Mouse (Mus musculus) lung, embryonic 16.5 days (tissue): ENCODE data around the gene Ppp1r12c. TPM values are rescaled to one million over a fixed set of nuclear protein-coding genes. Genes with fewer than 3 reads are reported as not detected.

Experiments used
- ATAC-seq: fragments of 200-750 bp; cut with Nextera tagmentation; 2 replicates; pipeline ENCODE4 v1.8.0; 2017; ENCODE audit warnings: low read depth, mild to moderate bottlenecking, moderate library complexity
- H3K27ac ChIP-seq: fragments of 300-500 bp; sonication (generic); 2 replicates; pipeline ENCODE4 v1.5.1; 2014; ENCODE audit warnings: mild to moderate bottlenecking, control low read depth, low read length
- H3K27me3 ChIP-seq: fragments of 300-500 bp; sonication (generic); 2 replicates; pipeline ENCODE4 v1.6.1; 2014; ENCODE audit warnings: low read depth, low read length, mixed read lengths; ENCODE audit not compliant: control insufficient read depth, insufficient read depth
- H3K36me3 ChIP-seq: fragments of 300-500 bp; sonication (generic); 2 replicates; pipeline ENCODE4 v1.6.1; 2014; ENCODE audit warnings: low read length; ENCODE audit not compliant: control insufficient read depth, insufficient read depth
- H3K4me1 ChIP-seq: fragments of 300-500 bp; sonication (generic); replicated peaks from 2 replicates; pipeline ENCODE4 v1.6.1; 2014; ENCODE audit warnings: low read length, mixed read lengths; ENCODE audit not compliant: control insufficient read depth, insufficient read depth
- H3K4me2 ChIP-seq: fragments of 300-500 bp; sonication (generic); 2 replicates; pipeline ENCODE4 v1.6.1; 2014; ENCODE audit warnings: low read depth, low read length, control low read depth
- H3K4me3 ChIP-seq: fragments of 300-500 bp; sonication (generic); 2 replicates; pipeline ENCODE4 v1.5.1; 2014; ENCODE audit warnings: mild to moderate bottlenecking, low read length, control low read depth
- H3K9ac ChIP-seq: fragments of 300-500 bp; sonication (generic); 2 replicates; pipeline ENCODE4 v1.6.1; 2014; ENCODE audit warnings: low read length, control low read depth
- H3K9me3 ChIP-seq: fragments of 300-500 bp; sonication (generic); 2 replicates; pipeline ENCODE4 v1.6.1; 2016; ENCODE audit warnings: low read length; ENCODE audit not compliant: control insufficient read depth
- WGBS: fragments of 180-500 bp; shearing (Covaris S2); extraction: QIAGEN DNeasy Blood & Tissue Kit; methylation state at CpG from one replicate; pipeline ENCODE4 v1.1.7; 2014; 5-methylcytosine and 5-hydroxymethylcytosine counted together
- polyA plus RNA-seq: library from polyadenylated mRNA; unstranded; fragments of >200 nt; fragmentation: Nextera tagmentation; extraction: Ambion mirVana; gene quantifications from 2 replicates; pipeline ENCODE4 v1.2.1, GENCODE M21; 2015

Ppp1r12c gene
- polyA plus RNA-seq, result 20.1 and 21.0 TPM in 2 replicates

DNA sequence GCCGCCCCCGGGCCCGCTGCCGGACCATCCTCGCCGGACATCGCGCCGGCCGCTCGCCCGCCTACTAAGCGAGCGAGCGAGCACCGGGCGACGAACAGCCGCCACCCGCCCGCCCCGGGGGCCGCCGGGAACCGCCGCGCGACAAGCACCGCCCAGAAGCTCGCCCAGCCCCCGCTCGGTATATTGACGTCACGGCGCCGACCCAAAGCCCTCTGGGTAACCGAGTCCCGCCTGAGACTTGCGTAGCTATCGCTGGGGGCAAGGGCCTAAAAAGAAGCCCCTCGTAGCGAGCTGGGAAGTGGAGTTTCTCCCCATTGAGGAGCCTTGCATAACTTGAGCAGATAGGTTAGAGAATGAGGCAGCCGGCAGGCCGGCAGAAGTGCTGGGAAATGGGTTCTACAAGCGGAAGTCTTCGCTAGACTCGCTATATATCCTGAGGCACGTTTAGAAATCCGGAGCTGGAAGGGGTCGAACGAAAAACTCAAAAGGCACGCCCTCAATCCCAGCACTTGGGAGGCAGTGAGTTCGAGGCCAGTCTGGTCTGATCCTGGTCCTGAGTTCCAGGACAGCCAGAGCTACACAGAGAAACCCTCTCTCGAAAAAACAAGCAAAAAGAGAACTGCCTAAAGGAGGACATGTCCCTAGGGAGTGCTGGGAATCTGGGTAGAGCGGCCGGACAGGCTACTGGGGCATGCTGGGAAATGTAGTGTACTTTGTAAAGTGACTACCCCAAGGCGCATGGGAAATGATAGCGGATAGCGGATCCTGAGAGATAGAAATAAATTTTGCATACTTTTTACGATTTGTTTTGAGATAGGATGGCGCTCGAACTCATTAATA, at the start of gene Ppp1r12c:
Gene Ppp1r12c, minus strand, starts transcription at position 123 of the 840 bp plus-strand sequence.
- under 1% methylated on average over 62 of the region's 62 CpGs for whole genome bisulfite sequencing

DNA sequence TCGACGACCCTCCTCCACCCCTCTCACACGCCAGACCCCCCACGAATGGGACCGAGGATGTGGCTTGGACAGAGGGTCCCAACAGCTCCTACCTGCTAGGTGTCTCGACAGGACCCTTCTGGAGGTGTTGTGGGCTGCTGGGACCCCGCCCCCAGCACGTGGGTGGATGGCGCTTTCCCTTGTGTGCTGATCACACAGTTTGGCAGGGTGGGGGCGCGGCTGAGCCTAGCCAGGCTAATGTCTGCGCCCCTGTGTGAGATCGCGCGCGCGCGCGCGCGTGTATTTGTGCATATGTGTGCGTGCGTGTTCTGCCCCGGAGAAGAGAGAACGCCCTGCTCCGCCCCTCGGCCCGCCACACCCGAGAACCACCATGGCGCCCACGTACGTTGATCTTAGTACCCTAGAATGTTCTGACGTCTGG, 45.8 kb upstream of the Ppp1r12c start, which contains the start of gene Syt5:
Gene Syt5, minus strand, starts transcription at position 321 of the 421 bp plus-strand sequence.
- Histone ChIP-seq H3K36me3 (no peaks in the 10 kb centered on the region), H3K27me3 (peaks cover 3% of the 10 kb centered on the region; the same call in 1 of the 2 replicates), H3K4me3 (peak within 1 kb of the TSS; percentile 39), H3K4me2 (peak within 1 kb of the TSS; percentile 65), H3K27ac (no peak within 1 kb of the TSS), H3K4me1 (peaks cover 5% of the 10 kb centered on the region), H3K9me3 (no peaks in the 10 kb centered on the region), H3K9ac (peak within 1 kb of the TSS; percentile 50)
- ATAC-seq, result peak; percentile 36; the same call in 1 of the 2 replicates
- WGBS, result 5% methylated on average over 33 of the region's 33 CpGs

More for the DNA sequence above, at the start of gene Ppp1r12c:
- H3K4me2 ChIP-seq, result peak within 1 kb of the TSS; percentile 56
- H3K9ac ChIP-seq, result peak within 1 kb of the TSS; percentile 91
- ATAC-seq, result peak; percentile 95
- peak within 1 kb of the TSS; percentile 73 for H3K4me3 ChIP-seq
- H3K9me3 ChIP-seq, result no peaks in the 10 kb centered on the region
- H3K4me1 ChIP-seq, result peaks cover 26% of the 10 kb centered on the region
- peak within 1 kb of the TSS; percentile 96 for H3K27ac ChIP-seq
- peaks cover 1% of the 10 kb centered on the region; the same call in 1 of the 2 replicates for H3K36me3 ChIP-seq
- H3K27me3 ChIP-seq, result no peaks in the 10 kb centered on the region

DNA sequence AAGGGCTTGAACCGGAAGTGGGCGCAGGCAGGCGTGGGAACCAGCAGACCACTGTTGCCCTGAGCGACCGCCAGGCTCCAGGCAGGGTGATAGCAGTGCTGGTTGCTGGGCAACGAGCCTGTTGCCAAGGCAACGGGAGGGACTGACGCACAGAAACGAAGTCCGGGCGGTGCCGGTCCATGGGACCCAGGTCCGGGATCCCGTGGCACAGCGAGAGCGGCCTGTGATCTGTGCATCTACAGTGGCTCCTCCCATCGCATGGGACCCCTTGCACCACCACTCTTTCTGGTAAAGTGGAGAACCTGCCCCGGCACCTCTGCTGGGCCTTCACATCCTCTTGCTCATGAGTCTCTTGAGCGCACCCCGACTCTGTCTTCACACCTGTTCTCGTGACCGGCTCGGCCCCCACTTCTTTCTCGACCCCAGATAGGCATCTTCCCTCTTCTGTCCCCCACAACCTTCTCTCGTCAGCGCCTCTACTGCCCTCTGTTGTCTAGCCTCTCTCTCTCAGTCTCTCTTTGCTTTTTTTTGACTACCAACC, 45.2 kb upstream of the Ppp1r12c start:
- peaks cover 5% of the 10 kb centered on the region for H3K4me1 ChIP-seq
- no peaks in the 10 kb centered on the region for H3K36me3 ChIP-seq
- no peak overlapping the region for H3K9ac ChIP-seq
- peak overlapping the region; percentile 39 for H3K4me3 ChIP-seq
- ATAC-seq, result peak; percentile 72
- H3K9me3 ChIP-seq, result no peaks in the 10 kb centered on the region
- peaks cover 3% of the 10 kb centered on the region; the same call in 1 of the 2 replicates for H3K27me3 ChIP-seq
- WGBS, result 1% methylated on average over 26 of the region's 26 CpGs
- H3K27ac ChIP-seq, result no peak overlapping the region
- H3K4me2 ChIP-seq, result peak overlapping the region; percentile 65

DNA sequence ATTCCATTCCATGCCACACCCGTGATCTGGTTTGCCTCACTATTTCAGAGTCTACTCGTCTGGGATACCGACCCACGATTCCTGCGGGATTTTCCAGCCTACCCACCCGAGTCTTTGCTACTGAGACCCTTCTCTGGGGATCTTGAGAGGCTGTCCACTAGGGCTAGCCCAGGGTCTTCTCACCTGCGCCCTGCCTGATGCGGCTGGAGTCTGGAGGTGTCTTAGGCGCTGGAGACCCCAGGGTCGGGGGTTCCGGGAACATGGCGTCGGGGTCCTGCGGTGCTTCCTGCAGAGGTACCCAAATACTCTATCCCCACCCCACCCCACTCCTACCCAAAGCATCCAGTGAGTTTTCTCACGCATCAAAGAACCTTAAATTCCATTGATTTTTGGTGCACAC, 44.6 kb upstream of the Ppp1r12c start:
- 69% methylated on average over 15 of the region's 15 CpGs for WGBS
- Histone ChIP-seq H3K4me1 (peaks cover 5% of the 10 kb centered on the region), H3K4me3 (no peak overlapping the region), H3K9ac (no peak overlapping the region), H3K36me3 (no peaks in the 10 kb centered on the region), H3K27me3 (peaks cover 3% of the 10 kb centered on the region; the same call in 1 of the 2 replicates), H3K27ac (no peak overlapping the region), H3K9me3 (no peaks in the 10 kb centered on the region), H3K4me2 (no peak overlapping the region)
- 0 out of 2 replicates have a peak, but pooled peaks have one; percentile 4 for ATAC-seq

DNA sequence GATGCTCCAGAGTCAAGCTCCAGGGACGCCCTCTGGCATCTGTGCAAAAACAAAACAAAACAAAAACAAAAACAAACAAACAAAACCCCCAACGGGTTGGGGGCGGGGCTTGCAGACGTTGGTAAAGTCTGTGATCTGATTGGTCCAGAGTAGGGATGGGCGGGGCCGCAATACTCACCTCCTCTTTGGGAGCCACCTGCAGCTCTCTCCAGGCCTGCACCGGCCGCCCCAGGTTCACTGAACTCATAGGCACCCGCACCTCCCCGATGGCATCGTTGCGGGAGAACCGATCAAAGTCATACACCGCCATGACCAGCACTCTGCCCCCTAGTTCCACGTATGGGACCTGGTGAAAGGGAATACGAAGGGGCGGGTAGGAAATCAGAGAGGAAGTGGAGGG, 40.5 kb upstream of the Ppp1r12c start:
- Histone ChIP-seq H3K4me2 (no peak overlapping the region), H3K27ac (no peak overlapping the region), H3K36me3 (no peaks in the 10 kb centered on the region), H3K4me3 (no peak overlapping the region), H3K9me3 (no peaks in the 10 kb centered on the region), H3K4me1 (peaks cover 5% of the 10 kb centered on the region), H3K27me3 (peaks cover 2% of the 10 kb centered on the region), H3K9ac (no peak overlapping the region)
- no peak for ATAC-seq
- 43% methylated on average over 17 of the region's 17 CpGs for WGBS

- no peaks in the 10 kb centered on the region for H3K36me3 ChIP-seq
- H3K9ac ChIP-seq, result no peak overlapping the region
- H3K27me3 ChIP-seq, result peaks cover 2% of the 10 kb centered on the region
- no peak overlapping the region for H3K4me3 ChIP-seq
- no peaks in the 10 kb centered on the region; the same call in 1 of the 2 replicates for H3K4me1 ChIP-seq
- H3K9me3 ChIP-seq, result no peaks in the 10 kb centered on the region
- H3K4me2 ChIP-seq, result no peak overlapping the region
- ATAC-seq, result no peak
- no peak overlapping the region for H3K27ac ChIP-seq
- WGBS, result 61% methylated on average over 5 of the region's 5 CpGs
These were observed 39.9 kb upstream of the Ppp1r12c start for GRCm38 (mm10) chr7:4541344-4541743.

- ATAC-seq, result no peak
- no peak overlapping the region for H3K4me3 ChIP-seq
- H3K27ac ChIP-seq, result no peak overlapping the region
- H3K4me2 ChIP-seq, result no peak overlapping the region
- no peaks in the 10 kb centered on the region for H3K36me3 ChIP-seq
- no peaks in the 10 kb centered on the region for H3K4me1 ChIP-seq
- 67% methylated on average over 2 of the region's 2 CpGs for WGBS
- peaks cover 2% of the 10 kb centered on the region for H3K27me3 ChIP-seq
- H3K9ac ChIP-seq, result no peak overlapping the region
- H3K9me3 ChIP-seq, result no peaks in the 10 kb centered on the region
These were observed 37.5 kb upstream of the Ppp1r12c start for GRCm38 (mm10) chr7:4539019-4539418.

- Histone ChIP-seq H3K4me2 (no peak overlapping the region), H3K9ac (no peak overlapping the region), H3K27me3 (peaks cover 2% of the 10 kb centered on the region), H3K4me3 (no peak overlapping the region), H3K4me1 (no peaks in the 10 kb centered on the region), H3K36me3 (no peaks in the 10 kb centered on the region), H3K27ac (no peak overlapping the region), H3K9me3 (no peaks in the 10 kb centered on the region)
- ATAC-seq, result no peak
- WGBS, result 43% methylated on average over 4 of the region's 4 CpGs
These were observed 35.7 kb upstream of the Ppp1r12c start for GRCm38 (mm10) chr7:4537181-4537580.

DNA sequence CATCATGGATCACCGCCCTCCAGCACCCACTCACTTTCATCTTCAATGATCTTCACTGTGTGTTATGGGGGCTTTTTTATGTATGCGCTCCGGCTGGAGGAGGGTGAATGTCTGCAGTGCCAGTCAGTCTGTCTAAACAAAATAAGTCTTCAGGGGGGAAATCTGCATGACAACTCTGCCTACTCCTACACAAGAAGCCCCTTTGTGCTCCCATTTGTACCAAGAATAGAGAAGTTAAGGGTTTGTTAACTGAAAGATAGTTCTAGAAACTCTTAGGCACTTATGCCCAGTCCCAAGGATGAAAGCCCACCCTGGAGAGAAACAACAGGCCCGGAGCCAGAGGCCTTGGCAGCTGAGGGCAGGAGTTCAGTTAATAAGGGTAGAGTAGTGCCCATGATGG, 34.9 kb upstream of the Ppp1r12c start:
- Histone ChIP-seq H3K9ac (no peak overlapping the region), H3K4me2 (no peak overlapping the region), H3K4me1 (no peaks in the 10 kb centered on the region; the same call in 1 of the 2 replicates), H3K9me3 (no peaks in the 10 kb centered on the region), H3K4me3 (no peak overlapping the region), H3K36me3 (no peaks in the 10 kb centered on the region), H3K27ac (no peak overlapping the region), H3K27me3 (peaks cover 2% of the 10 kb centered on the region)
- 87% methylated on average over 4 of the region's 4 CpGs for WGBS
- ATAC-seq, result no peak
